Mouse (Mus musculus): ENCODE results near the gene Kcnc3. TPM values are rescaled to one million over a fixed set of nuclear protein-coding genes. Genes with fewer than 3 reads are reported as not detected.
A peak's percentile ranks its signal among the peaks of the same experiment; 100 is the strongest.

The Kcnc3 gene
- polyA plus RNA-seq, 1 experiment from 2014 or later, result 0.44 TPM

- WGBS, result 15% methylated on average over 11 of the region's 11 CpGs
- DNase-seq (ENCODE audit: low spot score), result peak; percentile 46
- Histone ChIP-seq H3K27ac (replicated peaks) (no peak overlapping the region; the same call in 1 of the 2 replicates), H3K36me3 (replicated peaks) (no peaks in the 10 kb centered on the region), H3K27me3 (replicated peaks; ENCODE audit: low read depth, poor library complexity, severe bottlenecking) (peaks cover 72% of the 10 kb centered on the region), H3K4me1 (peaks cover 60% of the 10 kb centered on the region), H3K4me3 (peak overlapping the region; percentile 51; the same call in 1 of the 2 replicates), H3K9me3 (no peaks in the 10 kb centered on the region)
Observed at GRCm38 (mm10) chr7:44602443-44602842, 12.0 kb downstream of the Kcnc3 start.

- WGBS, result 3% methylated on average over 20 of the region's 20 CpGs
- Histone ChIP-seq H3K4me3 (peak overlapping the region; percentile 51), H3K36me3 (replicated peaks) (no peaks in the 10 kb centered on the region), H3K27ac (replicated peaks) (peak overlapping the region; percentile 76), H3K9me3 (no peaks in the 10 kb centered on the region), H3K4me1 (peaks cover 56% of the 10 kb centered on the region), H3K27me3 (replicated peaks; ENCODE audit: low read depth, poor library complexity, severe bottlenecking) (peaks cover 80% of the 10 kb centered on the region)
- peak; percentile 42 for DNase-seq (ENCODE audit: low spot score)
Observed at GRCm38 (mm10) chr7:44603186-44603855, 12.9 kb downstream of the Kcnc3 start.

- Histone ChIP-seq H3K4me1 (peaks cover 55% of the 10 kb centered on the region), H3K36me3 (replicated peaks) (no peaks in the 10 kb centered on the region), H3K27me3 (replicated peaks; ENCODE audit: low read depth, poor library complexity, severe bottlenecking) (peaks cover 89% of the 10 kb centered on the region), H3K4me3 (peak overlapping the region; percentile 51), H3K9me3 (no peaks in the 10 kb centered on the region), H3K27ac (replicated peaks) (peak overlapping the region; percentile 76)
- under 1% methylated on average over 25 of the region's 25 CpGs for WGBS
- peak; percentile 94 for DNase-seq (ENCODE audit: low spot score)
Observed at GRCm38 (mm10) chr7:44604139-44604606, 13.7 kb downstream of the Kcnc3 start.

- H3K4me1 ChIP-seq, result peaks cover 55% of the 10 kb centered on the region
Observed at GRCm38 (mm10) chr7:44604619-44605018, 14.2 kb downstream of the Kcnc3 start.

DNA sequence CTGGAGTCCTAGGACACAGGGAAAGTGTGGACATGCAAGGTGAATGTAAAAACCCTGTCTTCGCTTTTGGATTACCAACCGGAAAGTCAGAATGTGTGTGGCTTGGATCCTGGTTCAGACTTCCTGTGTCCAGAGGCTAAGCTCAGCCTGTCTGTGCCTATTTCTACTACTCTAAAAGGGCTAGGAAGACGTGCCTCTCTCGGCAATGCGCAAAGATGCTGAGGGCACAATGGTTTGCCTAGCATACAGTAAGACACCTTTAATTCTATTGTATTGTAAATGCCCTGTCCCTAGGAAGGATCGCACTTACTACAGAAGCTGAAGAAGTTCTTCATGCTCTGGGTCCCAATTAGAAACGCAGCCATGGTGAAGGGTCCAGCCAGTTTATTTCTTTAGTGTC, 15.0 kb downstream of the Kcnc3 start:
- H3K27ac ChIP-seq (replicated peaks), result peak overlapping the region; percentile 76; the same call in 1 of the 2 replicates
- peaks cover 55% of the 10 kb centered on the region for H3K4me1 ChIP-seq
- H3K9me3 ChIP-seq, result no peaks in the 10 kb centered on the region
- DNase-seq (ENCODE audit: low spot score), result no peak
- H3K27me3 ChIP-seq (replicated peaks; ENCODE audit: low read depth, poor library complexity, severe bottlenecking), result peaks cover 80% of the 10 kb centered on the region
- WGBS, result 34% methylated on average over 7 of the region's 7 CpGs
- no peaks in the 10 kb centered on the region for H3K36me3 ChIP-seq (replicated peaks)
- H3K4me3 ChIP-seq, result no peak overlapping the region

More at GRCm38 (mm10) chr7:44604619-44605018, 14.2 kb downstream of the Kcnc3 start:
- peak overlapping the region; percentile 76 for H3K27ac ChIP-seq (replicated peaks)
- under 1% methylated on average over 8 of the region's 8 CpGs for WGBS
- H3K36me3 ChIP-seq (replicated peaks), result no peaks in the 10 kb centered on the region
- peaks cover 88% of the 10 kb centered on the region for H3K27me3 ChIP-seq (replicated peaks; ENCODE audit: low read depth, poor library complexity, severe bottlenecking)
- H3K4me3 ChIP-seq, result peak overlapping the region; percentile 51
- DNase-seq (ENCODE audit: low spot score), result no peak
- H3K9me3 ChIP-seq, result no peaks in the 10 kb centered on the region

DNA sequence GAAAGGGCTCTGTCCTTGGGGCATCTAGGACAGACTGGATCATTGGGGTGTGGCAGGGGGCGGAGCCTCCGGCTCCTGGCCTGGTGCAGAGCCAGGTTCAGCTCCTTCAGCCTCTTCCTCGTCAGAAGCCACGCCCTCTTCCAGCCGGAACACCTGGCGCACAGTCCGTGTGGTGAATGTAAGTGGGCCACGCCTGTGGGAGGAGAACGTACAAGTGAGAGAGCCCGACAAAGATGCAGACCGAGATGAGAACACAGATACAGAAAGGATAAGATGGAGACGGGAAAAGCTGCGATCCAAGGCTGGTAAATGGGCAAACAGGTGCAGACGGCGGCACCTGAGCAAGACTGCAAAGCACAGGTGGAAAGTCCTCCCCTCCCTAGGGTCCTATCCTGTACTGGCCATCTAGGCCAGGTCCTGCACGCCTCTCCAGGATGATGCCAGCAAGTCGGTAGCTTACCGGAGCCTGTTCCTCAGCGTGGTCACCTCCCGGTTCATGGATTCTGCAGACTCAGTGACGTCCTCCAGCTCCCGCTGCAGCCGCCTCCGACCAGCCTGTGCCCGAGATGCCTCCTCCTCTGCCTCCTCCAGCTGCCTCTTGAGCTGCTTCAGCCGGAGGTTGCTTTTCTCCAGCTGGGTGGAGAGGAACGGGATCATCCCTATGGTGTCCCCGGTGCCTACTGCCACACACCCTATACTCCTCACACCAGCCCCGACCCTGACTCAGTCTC, 15.9 kb downstream of the Kcnc3 start:
- no peak for DNase-seq (ENCODE audit: low spot score)
- Histone ChIP-seq H3K9me3 (no peaks in the 10 kb centered on the region), H3K4me1 (peaks cover 54% of the 10 kb centered on the region), H3K4me3 (peak overlapping the region; percentile 27; the same call in 1 of the 2 replicates), H3K27ac (replicated peaks) (no peak overlapping the region), H3K36me3 (replicated peaks) (no peaks in the 10 kb centered on the region), H3K27me3 (replicated peaks; ENCODE audit: low read depth, poor library complexity, severe bottlenecking) (peaks cover 71% of the 10 kb centered on the region)
- WGBS, result 9% methylated on average over 29 of the region's 29 CpGs

DNA sequence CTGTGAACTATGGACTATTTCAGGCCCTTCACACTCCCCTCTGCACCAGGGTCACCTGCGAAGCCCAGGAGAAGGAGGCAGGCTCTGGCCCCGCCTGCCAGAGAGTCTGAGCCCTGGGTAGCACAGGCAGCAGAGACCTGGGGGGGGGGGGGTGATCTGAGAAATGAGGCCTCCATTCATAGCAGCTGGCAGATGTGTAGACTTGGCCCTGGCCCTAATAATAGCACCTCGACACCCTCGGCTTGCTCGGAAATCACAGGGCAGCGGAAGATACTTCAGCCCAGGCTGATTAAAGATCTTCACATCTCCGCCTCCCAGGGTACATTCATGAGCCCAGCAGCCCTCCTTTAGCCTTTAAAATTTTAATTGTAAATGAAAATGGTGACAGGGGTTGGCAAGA, 21.7 kb downstream of the Kcnc3 start:
- no peaks in the 10 kb centered on the region for H3K9me3 ChIP-seq
- peaks cover 22% of the 10 kb centered on the region for H3K4me1 ChIP-seq
- WGBS, result 88% methylated on average over 7 of the region's 7 CpGs
- H3K4me3 ChIP-seq, result no peak overlapping the region
- peaks cover 55% of the 10 kb centered on the region for H3K27me3 ChIP-seq (replicated peaks; ENCODE audit: low read depth, poor library complexity, severe bottlenecking)
- H3K27ac ChIP-seq (replicated peaks), result no peak overlapping the region
- DNase-seq (ENCODE audit: low spot score), result no peak
- no peaks in the 10 kb centered on the region for H3K36me3 ChIP-seq (replicated peaks)

GRCm38 (mm10) chr7:44614041-44614688, 23.7 kb downstream of the Kcnc3 start:
- DNase-seq (ENCODE audit: low spot score), result peak; percentile 63

GRCm38 (mm10) chr7:44615309-44615708, 24.8 kb downstream of the Kcnc3 start:
- Histone ChIP-seq H3K27ac (replicated peaks) (no peak overlapping the region), H3K4me3 (peak overlapping the region; percentile 34), H3K9me3 (peaks cover 7% of the 10 kb centered on the region; the same call in 1 of the 2 replicates), H3K36me3 (replicated peaks) (no peaks in the 10 kb centered on the region), H3K27me3 (replicated peaks; ENCODE audit: low read depth, poor library complexity, severe bottlenecking) (peaks cover 34% of the 10 kb centered on the region), H3K4me1 (peaks cover 22% of the 10 kb centered on the region)
- 14% methylated on average over 10 of the region's 10 CpGs for WGBS
- no peak for DNase-seq (ENCODE audit: low spot score)

More at GRCm38 (mm10) chr7:44614041-44614688, 23.7 kb downstream of the Kcnc3 start:
- Histone ChIP-seq H3K9me3 (0 out of 2 replicates have a peak, but pooled peaks cover 4% of the 10 kb centered on the region), H3K27ac (replicated peaks) (no peak overlapping the region), H3K27me3 (replicated peaks; ENCODE audit: low read depth, poor library complexity, severe bottlenecking) (peaks cover 36% of the 10 kb centered on the region), H3K4me1 (peaks cover 22% of the 10 kb centered on the region), H3K36me3 (replicated peaks) (no peaks in the 10 kb centered on the region), H3K4me3 (peak overlapping the region; percentile 40)
- 5% methylated on average over 20 of the region's 20 CpGs for WGBS

DNA sequence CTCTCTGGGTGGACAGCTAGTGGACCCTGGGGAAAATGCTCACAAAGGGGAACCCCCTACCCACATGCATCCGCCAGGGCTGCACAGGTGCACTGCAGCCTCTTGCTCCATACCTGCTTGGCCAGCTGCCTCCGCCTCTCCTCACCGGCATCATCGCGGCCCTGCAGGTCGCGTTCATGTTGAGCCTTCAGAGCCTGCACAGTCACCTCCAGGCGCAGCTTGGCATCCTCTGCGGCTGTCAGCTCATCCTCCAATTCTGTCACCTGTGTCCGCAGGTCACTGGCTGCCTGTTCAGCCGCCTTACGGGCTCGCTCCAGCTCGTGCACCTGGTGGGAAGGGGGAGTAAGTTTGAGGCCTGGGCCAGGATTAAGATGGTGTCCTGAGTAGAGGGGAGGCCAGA, 25.5 kb downstream of the Kcnc3 start:
- Histone ChIP-seq H3K4me1 (peaks cover 22% of the 10 kb centered on the region), H3K9me3 (peaks cover 7% of the 10 kb centered on the region; the same call in 1 of the 2 replicates), H3K27me3 (replicated peaks; ENCODE audit: low read depth, poor library complexity, severe bottlenecking) (peaks cover 34% of the 10 kb centered on the region), H3K4me3 (no peak overlapping the region), H3K27ac (replicated peaks) (no peak overlapping the region), H3K36me3 (replicated peaks) (no peaks in the 10 kb centered on the region)
- 78% methylated on average over 14 of the region's 14 CpGs for WGBS
- DNase-seq (ENCODE audit: low spot score), result no peak

DNA sequence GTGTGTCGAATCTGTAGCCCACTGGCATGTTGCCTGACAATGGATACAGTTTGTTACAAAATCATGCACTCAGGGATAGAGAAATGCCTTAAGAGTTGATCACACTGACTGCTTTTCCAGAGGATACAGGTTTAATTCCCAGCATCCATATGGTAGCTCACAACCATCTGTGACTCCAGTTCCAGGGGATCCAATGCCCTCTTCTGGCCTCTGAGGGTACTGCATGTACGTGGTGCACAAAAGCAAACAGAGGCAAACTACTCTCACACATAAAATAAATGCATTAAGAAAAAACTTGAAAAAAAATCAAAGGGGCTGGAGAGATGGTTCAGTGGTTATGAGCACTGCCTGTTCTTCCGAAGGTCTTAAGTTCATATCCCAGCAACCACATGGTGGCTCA, 26.6 kb downstream of the Kcnc3 start:
- Histone ChIP-seq H3K4me1 (peaks cover 22% of the 10 kb centered on the region), H3K4me3 (no peak overlapping the region), H3K27ac (replicated peaks) (no peak overlapping the region), H3K27me3 (replicated peaks; ENCODE audit: low read depth, poor library complexity, severe bottlenecking) (peaks cover 34% of the 10 kb centered on the region), H3K36me3 (replicated peaks) (no peaks in the 10 kb centered on the region), H3K9me3 (peaks cover 7% of the 10 kb centered on the region; the same call in 1 of the 2 replicates)
- WGBS, result 75% methylated on average over 3 of the region's 3 CpGs
- no peak for DNase-seq (ENCODE audit: low spot score)
